9 mouse cellular contexts compared by ENCODE assay signal in genomic region chr1:159135301-159135700, GRCm38 (mm10).
DNase-seq lines count a peak whose midpoint lies in the region; ATAC-seq and TF ChIP-seq lines count a peak whose summit lies in the region.
"Had no signal": no experiment of that assay in that cellular context is flagged by ENCODE, and none has a peak within 500 bp of the region (broad histone marks: within the 10 kb centered on the region; RNA-seq: fewer than 3 reads in every experiment).

No protein-coding gene starts in this region.

- 10% methylated on average over 10 of the region's 10 CpGs for WGBS in forebrain, embryonic 10.5 days
- WGBS in heart, embryonic 14.5 days: 8% methylated on average over 10 of the region's 10 CpGs
- 15% methylated on average over 10 of the region's 10 CpGs for WGBS in liver, postnatal 0 days (ENCODE audit: insufficient replicate concordance)
- WGBS in olfactory bulb, adult 2 months: 4% methylated on average over 10 of the region's 10 CpGs

- DNase-seq in brain, embryonic 18.5 days (ENCODE audit: low read depth, low spot score): peak; percentile 66
- DNase-seq in forebrain, embryonic 10.5 days (ENCODE audit: extremely low spot score, low spot score): peak; percentile 76
- DNase-seq in kidney, postnatal 25 days: peak; percentile 61 to 83
- peak; percentile 67 for DNase-seq in liver, postnatal 0 days
- DNase-seq in thymus, postnatal 36 days: peak; percentile 16 to 23

- no peaks in the 10 kb centered on the region for H3K4me1 ChIP-seq in E14TG2a.4 (replicated peaks; ENCODE audit: low read depth, low read length)
- H3K4me1 ChIP-seq in forebrain, embryonic 10.5 days: no peaks in the 10 kb centered on the region
- no peaks in the 10 kb centered on the region for H3K4me1 ChIP-seq in heart, embryonic 14.5 days (ENCODE audit: control insufficient read depth in 2 of 2, insufficient read depth in 2 of 2, low read length in 2 of 2)
- H3K4me1 ChIP-seq in liver, postnatal 0 days (ENCODE audit: insufficient read depth): no peaks in the 10 kb centered on the region
- H3K4me1 ChIP-seq in olfactory bulb, adult 2 months (ENCODE audit: control insufficient read depth, insufficient read depth, low read length): no peaks in the 10 kb centered on the region
- H3K4me1 ChIP-seq: liver, embryonic 15.5 days had no signal

- no peak overlapping the region for H3K9ac ChIP-seq in heart, embryonic 14.5 days (ENCODE audit: low read length)
- no peak overlapping the region for H3K9ac ChIP-seq in liver, postnatal 0 days (replicated peaks)
- H3K9ac ChIP-seq: liver, embryonic 15.5 days had no signal

- H3K36me3 ChIP-seq in E14TG2a.4 (ENCODE audit: insufficient read depth, low read length): no peaks in the 10 kb centered on the region
- H3K36me3 ChIP-seq in forebrain, embryonic 10.5 days (replicated peaks): no peaks in the 10 kb centered on the region
- no peaks in the 10 kb centered on the region for H3K36me3 ChIP-seq in heart, embryonic 14.5 days (ENCODE audit: control insufficient read depth, insufficient read depth, low read length)
- H3K36me3 ChIP-seq in liver, postnatal 0 days (replicated peaks; ENCODE audit: insufficient read depth, low read length): no peaks in the 10 kb centered on the region
- H3K36me3 ChIP-seq: liver, embryonic 15.5 days had no signal

- no peak for TF ChIP-seq POLR2A in olfactory bulb, adult 2 months (IDR thresholded peaks at IDR 0.05; ENCODE audit: insufficient read depth, low read depth, low read length)

- no peak overlapping the region for H3K27ac ChIP-seq in forebrain, embryonic 10.5 days
- no peak overlapping the region for H3K27ac ChIP-seq in heart, embryonic 14.5 days (replicated peaks in 1 of 2; ENCODE audit: control insufficient read depth in 1 of 2, insufficient read depth in 1 of 2, low read depth in 2 of 2, low read length in 2 of 2)
- H3K27ac ChIP-seq in liver, postnatal 0 days (ENCODE audit: low read depth): no peak overlapping the region
- H3K27ac ChIP-seq in olfactory bulb, adult 2 months (ENCODE audit: insufficient read depth, low read depth, low read length): no peak overlapping the region
- H3K27ac ChIP-seq: liver, embryonic 15.5 days had no signal

- H3K4me2 ChIP-seq in heart, embryonic 14.5 days (ENCODE audit: low read length): peak overlapping the region; percentile 55
- H3K4me2 ChIP-seq in liver, postnatal 0 days (ENCODE audit: low read depth, low read length): no peak overlapping the region
- H3K4me2 ChIP-seq: liver, embryonic 15.5 days had no signal

- H3K27me3 ChIP-seq in E14TG2a.4 (ENCODE audit: insufficient read depth, low read length): no peaks in the 10 kb centered on the region
- no peaks in the 10 kb centered on the region for H3K27me3 ChIP-seq in forebrain, embryonic 10.5 days (ENCODE audit: poor library complexity, severe bottlenecking)
- H3K27me3 ChIP-seq in heart, embryonic 14.5 days (ENCODE audit: control insufficient read depth, insufficient read depth, low read length): no peaks in the 10 kb centered on the region
- no peaks in the 10 kb centered on the region for H3K27me3 ChIP-seq in liver, postnatal 0 days (ENCODE audit: insufficient read depth, low read length)
- H3K27me3 ChIP-seq: liver, embryonic 15.5 days had no signal

- no peak for ATAC-seq in heart, embryonic 14.5 days (ENCODE audit: insufficient number of reproducible peaks, insufficient read depth, low FRiP score, low read depth)
- ATAC-seq in liver, postnatal 0 days: no peak

- no peak overlapping the region for H3K4me3 ChIP-seq in E14TG2a.4 (replicated peaks; ENCODE audit: low read length)
- no peak overlapping the region for H3K4me3 ChIP-seq in forebrain, embryonic 10.5 days
- H3K4me3 ChIP-seq in heart, embryonic 14.5 days (ENCODE audit: control insufficient read depth in 1 of 2, insufficient read depth in 1 of 2, low read depth in 1 of 2, low read length in 2 of 2): 0 out of 4 replicates have a peak overlapping the region, but pooled peaks of 1 of the 2 experiments have one; percentile 9
- H3K4me3 ChIP-seq in liver, postnatal 0 days (ENCODE audit: low read depth, low read length): no peak overlapping the region
- H3K4me3 ChIP-seq in olfactory bulb, adult 2 months (ENCODE audit: insufficient read depth, low read depth, low read length): 0 out of 2 replicates have a peak overlapping the region, but pooled peaks have one; percentile 1
- H3K4me3 ChIP-seq: liver, embryonic 15.5 days had no signal

- no peak for TF ChIP-seq EP300 in liver, postnatal 0 days (IDR thresholded peaks at IDR 0.05; ENCODE audit: low read depth)

- no peaks in the 10 kb centered on the region for H3K9me3 ChIP-seq in E14TG2a.4 (ENCODE audit: low read length)
- H3K9me3 ChIP-seq in forebrain, embryonic 10.5 days: no peaks in the 10 kb centered on the region
- H3K9me3 ChIP-seq in heart, embryonic 14.5 days (ENCODE audit: control insufficient read depth, low read length): no peaks in the 10 kb centered on the region
- H3K9me3 ChIP-seq in liver, postnatal 0 days (ENCODE audit: low read length): no peaks in the 10 kb centered on the region
- H3K9me3 ChIP-seq: liver, embryonic 15.5 days had no signal

- peak; percentile 81 for TF ChIP-seq CTCF in E14TG2a.4 (conservative IDR thresholded peaks at IDR 0.05; ENCODE audit: low read length)
- TF ChIP-seq CTCF in liver, postnatal 0 days (IDR thresholded peaks at IDR 0.05; ENCODE audit: low read depth): peak; percentile 89
- TF ChIP-seq CTCF in olfactory bulb, adult 2 months (IDR thresholded peaks at IDR 0.05; ENCODE audit: insufficient read depth, low read depth, low read length): peak; percentile 32; the same call in 1 of the 2 replicates

Comparison
In these comparisons a context has a peak if more than half of its experiments do, and no peak if none do; other contexts are left out.
1. CTCF ChIP-seq: peak in every context shown above with its lines; median percentile 89 in liver, postnatal 0 days; 81 in E14TG2a.4; 32 in olfactory bulb, adult 2 months.
2. DNase-seq: peak in every context shown above with its lines; median percentile 76 in forebrain, embryonic 10.5 days; 72 in kidney, postnatal 25 days; 67 in liver, postnatal 0 days; 66 in brain, embryonic 18.5 days; 20 in thymus, postnatal 36 days.